Mouse (Mus musculus) B cell, adult 67 days (primary cell): ENCODE data around the gene Dek. TPM values are rescaled to one million over a fixed set of nuclear protein-coding genes. Genes with fewer than 3 reads are reported as not detected.

Source experiments
- total RNA-seq, 2 experiments: library from RNA; stranded (reverse); gene quantifications; 4 replicates each; pipeline ENCODE4 v1.2.4; 2023

The Dek gene
- 100 to 1,000 TPM; 127 to 129 TPM for total RNA-seq

DNA sequence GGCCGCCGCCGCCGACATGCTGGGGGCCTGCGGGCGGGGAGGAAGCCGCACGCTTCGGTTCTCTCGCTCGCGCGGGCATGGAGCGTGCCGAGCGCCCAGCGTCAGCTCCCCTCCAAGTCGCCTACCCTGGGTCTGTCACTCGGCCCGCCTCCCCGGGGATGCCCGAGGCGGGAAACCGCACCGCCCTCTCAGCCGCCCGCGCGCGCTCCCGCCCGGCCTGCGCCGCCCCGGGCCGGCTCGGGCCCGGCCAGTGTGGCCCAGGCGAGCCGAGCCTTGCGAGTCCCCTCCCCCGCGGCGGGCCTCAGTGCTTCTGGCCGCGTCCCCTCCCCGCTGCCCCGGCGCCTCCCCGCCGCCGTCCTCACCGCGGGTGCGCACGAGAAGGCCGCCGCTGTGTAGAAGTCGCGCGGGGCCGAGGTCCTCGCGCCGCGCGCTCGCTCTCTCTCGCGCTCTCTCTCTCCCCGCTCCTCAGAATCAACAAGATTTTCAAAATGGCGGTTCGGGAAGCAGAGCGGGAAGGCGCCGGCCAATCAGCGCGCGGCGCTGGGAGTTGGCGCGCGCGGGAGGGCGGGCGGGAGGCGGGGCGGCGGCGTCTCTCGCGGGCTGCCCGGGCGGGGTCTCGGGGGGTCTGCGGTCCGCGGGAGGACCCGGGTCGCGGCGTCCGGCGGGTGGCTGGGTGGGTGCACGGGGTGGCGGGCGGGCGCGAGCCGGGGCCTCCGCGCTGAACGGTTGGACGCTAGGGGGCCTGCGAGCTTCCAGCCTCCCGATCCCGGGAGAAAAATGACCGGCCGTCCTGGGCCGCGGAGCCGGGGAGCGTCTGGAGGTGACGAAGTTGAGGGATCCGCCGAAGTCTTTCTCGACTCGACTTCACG, at the start of gene Dek:
Gene Dek, minus strand, starts transcription at position 491 of the 869 bp plus-strand sequence.

DNA sequence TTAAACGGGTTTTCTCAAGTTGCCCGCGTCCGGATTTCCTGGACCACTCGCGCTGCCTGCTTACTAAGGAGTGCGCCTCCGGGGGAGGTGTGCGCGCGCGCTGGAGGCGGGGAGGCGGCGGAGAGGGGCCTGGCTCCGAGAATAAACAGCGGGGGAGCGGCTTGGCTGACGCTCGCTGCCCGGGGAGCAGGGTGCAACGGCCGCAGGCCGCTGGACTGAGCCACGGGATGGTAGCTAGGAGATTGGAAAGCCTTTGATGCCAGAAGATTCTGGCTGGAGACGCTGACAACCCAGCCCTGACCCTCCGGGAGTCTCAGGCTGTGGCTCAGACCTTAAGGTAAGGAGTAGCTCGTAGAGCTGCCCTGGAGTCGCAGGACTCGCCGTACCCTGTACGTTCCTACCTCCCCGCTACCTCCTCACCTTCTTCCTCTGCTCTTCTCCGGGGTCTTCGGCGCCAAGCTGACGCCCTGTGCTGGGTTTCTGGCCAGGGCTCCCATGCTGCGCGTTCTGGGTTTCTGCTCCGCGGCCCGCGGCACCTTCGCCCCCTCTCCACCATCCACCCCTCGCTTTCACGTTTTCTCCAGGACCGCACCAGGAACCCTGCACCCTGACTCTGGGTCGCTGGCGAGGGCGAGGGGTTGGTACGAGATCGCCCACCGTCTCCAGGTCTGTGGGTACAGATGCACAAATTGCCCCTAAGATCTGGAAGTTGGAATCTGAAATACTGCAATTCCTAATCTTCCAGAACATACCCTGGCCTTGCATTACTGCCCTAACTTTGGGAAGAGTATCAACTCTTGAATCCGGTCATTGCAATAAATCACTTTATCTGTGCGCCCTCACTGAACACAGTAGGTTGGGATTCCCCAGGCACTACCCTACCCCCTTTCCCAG, 16.8 kb upstream of the Dek start, which contains the start of gene Rnf144b:
Gene Rnf144b, plus strand, starts transcription at position 120 of the 894 bp plus-strand sequence.

GRCm38 (mm10) chr13:47044617-47044947, 61.4 kb downstream of the Dek start, which contains the start of gene Tpmt:
Gene Tpmt, minus strand, starts transcription at chr13:47044737.

DNA sequence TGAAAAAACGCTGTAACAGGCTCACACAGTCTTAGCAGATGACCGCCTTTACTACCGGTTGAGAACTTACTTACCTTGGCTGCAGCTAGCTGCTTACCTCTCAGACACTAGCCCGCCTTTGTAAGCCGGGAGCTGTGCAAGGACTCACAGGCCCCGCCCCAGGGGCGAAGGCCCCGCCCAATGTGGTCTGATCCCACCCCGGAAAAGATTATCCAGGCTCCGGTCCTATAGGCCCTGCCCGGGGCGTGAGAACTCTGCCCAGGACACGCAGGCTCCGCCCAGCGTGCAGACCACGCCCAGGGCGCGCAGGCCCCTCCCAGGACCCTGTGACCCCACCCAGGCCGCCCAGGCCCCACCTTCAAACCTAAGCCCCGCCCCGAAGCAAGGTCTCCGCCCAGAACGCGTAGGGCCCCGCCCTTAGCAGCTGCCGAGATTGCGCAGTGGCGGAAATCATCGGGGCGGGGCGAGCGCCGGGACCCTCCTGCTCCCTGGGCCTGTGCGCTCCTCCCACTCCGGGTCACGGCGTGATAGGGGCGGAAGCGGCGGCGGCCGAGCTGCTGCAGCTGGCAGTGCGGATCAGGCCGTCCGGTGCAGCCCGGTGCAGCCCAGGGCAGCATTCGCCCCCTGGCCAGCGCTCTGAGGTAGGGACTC, 62.8 kb downstream of the Dek start, which contains the start of gene Kdm1b:
Gene Kdm1b, plus strand, starts transcription at position 470 of the 651 bp plus-strand sequence.

Other genes starting within 250 kb of the Dek start
- 1 to 10 TPM; 8.3 to 8.9 TPM for gene Kif13a, start 176.3 kb downstream of the Dek start, total RNA-seq
- gene Nhlrc1, start 91.4 kb downstream of the Dek start, total RNA-seq, result under 1 TPM; 0.32 to 0.33 TPM
- gene Kdm1b, start 62.7 kb downstream of the Dek start, total RNA-seq, result 10 to 100 TPM; 21.4 to 23.1 TPM
- gene Tpmt, start 61.5 kb downstream of the Dek start, total RNA-seq, result 1 to 10 TPM; 1.7 to 2.6 TPM
- gene Rnf144b, start 16.5 kb upstream of the Dek start, total RNA-seq, result 1 to 10 TPM in 1 of 2 experiments, under 1 TPM in 1; 0.95 to 1.6 TPM